Mouse (Mus musculus): ENCODE data around the gene Bad.

- TF ChIP-seq POLR2A (IDR thresholded peaks at IDR 0.05; ENCODE audit: borderline replicate concordance, extremely low read depth, insufficient read depth, insufficient read length, poor library complexity, severe bottlenecking): 0 out of 2 replicates have a peak, but pooled peaks have one; percentile 11
- peak; percentile 50 for TF ChIP-seq CTCF (IDR thresholded peaks at IDR 0.05; ENCODE audit: borderline replicate concordance, extremely low read depth, insufficient read depth, insufficient read length)
These were observed 34.2 kb downstream of the Bad start, which contains the start of gene Plcb3 for GRCm38 (mm10) chr19:6975537-6976521.

Data from brain, embryonic 14.5 days (tissue).